Mouse (Mus musculus) intestine, postnatal 0 days (tissue): ENCODE measurements around the gene Ltv1. TPM values are rescaled to one million over a fixed set of nuclear protein-coding genes. Genes with fewer than 3 reads are reported as not detected.
A peak's percentile ranks its signal among the peaks of the same experiment; 100 is the strongest.
"Not testable (repeated sequence)": the region's sequence is repeated elsewhere in the genome, so short reads cannot be mapped to it uniquely, and the experiment has no call there.

Experiments
- ATAC-seq: fragments of 200-750 bp; cut with Nextera tagmentation; 2 replicates; pipeline ENCODE4 v1.8.0; 2017; ENCODE audit warnings: mild to moderate bottlenecking, moderate TSS enrichment, moderate library complexity
- H3K27ac ChIP-seq: fragments of 300-500 bp; sonication (generic); 2 replicates; pipeline ENCODE4 v1.5.1; 2014; ENCODE audit warnings: mild to moderate bottlenecking, low read depth, low read length, moderate library complexity
- H3K27me3 ChIP-seq: fragments of 300-500 bp; sonication (generic); replicated peaks from 2 replicates; pipeline ENCODE4 v1.6.1; 2014; ENCODE audit warnings: low read length, mixed read lengths; ENCODE audit not compliant: control insufficient read depth, insufficient read depth
- H3K36me3 ChIP-seq: fragments of 300-500 bp; sonication (generic); 2 replicates; pipeline ENCODE4 v1.6.1; 2014; ENCODE audit warnings: mild to moderate bottlenecking, moderate library complexity; ENCODE audit not compliant: control insufficient read depth, insufficient read depth
- H3K4me1 ChIP-seq: fragments of 300-500 bp; sonication (generic); replicated peaks from 2 replicates; pipeline ENCODE4 v1.6.1; 2014; ENCODE audit warnings: antibody characterized with exemption, low read length, mixed read lengths; ENCODE audit not compliant: control insufficient read depth, insufficient read depth
- H3K4me2 ChIP-seq: fragments of 300-500 bp; sonication (generic); replicated peaks from 2 replicates; pipeline ENCODE4 v1.6.1; 2014; ENCODE audit warnings: low read depth, mild to moderate bottlenecking, moderate library complexity
- H3K4me3 ChIP-seq: fragments of 300-500 bp; sonication (generic); 2 replicates; pipeline ENCODE4 v1.5.1; 2014; ENCODE audit warnings: low read depth, low read length
- H3K9ac ChIP-seq: fragments of 300-500 bp; sonication (generic); 2 replicates; pipeline ENCODE4 v1.6.1; 2014; ENCODE audit warnings: mild to moderate bottlenecking, low read depth, low read length
- H3K9me3 ChIP-seq: fragments of 300-500 bp; sonication (generic); 2 replicates; pipeline ENCODE4 v1.6.1; 2016; ENCODE audit warnings: mixed run types; ENCODE audit not compliant: control insufficient read depth
- CTCF ChIP-seq: sonication (generic); IDR thresholded peaks from 2 replicates; pipeline ENCODE4 v1.5.1; 2016; ENCODE audit warnings: low read depth, mild to moderate bottlenecking, control low read depth, antibody characterized with exemption, moderate library complexity
- WGBS: fragments of 180-500 bp; shearing (Covaris S2); extraction: QIAGEN DNeasy Blood & Tissue Kit; methylation state at CpG from one replicate; pipeline ENCODE4 v1.1.7; 2014; 5-methylcytosine and 5-hydroxymethylcytosine counted together
- polyA plus RNA-seq: library from polyadenylated mRNA; unstranded; fragments of >200 nt; fragmentation: Nextera tagmentation; extraction: Ambion mirVana; gene quantifications from 2 replicates; pipeline ENCODE4 v1.2.1, GENCODE M21; 2015

The Ltv1 gene
- polyA plus RNA-seq, 1 experiment from 2014 or later = 44.1 TPM

DNA sequence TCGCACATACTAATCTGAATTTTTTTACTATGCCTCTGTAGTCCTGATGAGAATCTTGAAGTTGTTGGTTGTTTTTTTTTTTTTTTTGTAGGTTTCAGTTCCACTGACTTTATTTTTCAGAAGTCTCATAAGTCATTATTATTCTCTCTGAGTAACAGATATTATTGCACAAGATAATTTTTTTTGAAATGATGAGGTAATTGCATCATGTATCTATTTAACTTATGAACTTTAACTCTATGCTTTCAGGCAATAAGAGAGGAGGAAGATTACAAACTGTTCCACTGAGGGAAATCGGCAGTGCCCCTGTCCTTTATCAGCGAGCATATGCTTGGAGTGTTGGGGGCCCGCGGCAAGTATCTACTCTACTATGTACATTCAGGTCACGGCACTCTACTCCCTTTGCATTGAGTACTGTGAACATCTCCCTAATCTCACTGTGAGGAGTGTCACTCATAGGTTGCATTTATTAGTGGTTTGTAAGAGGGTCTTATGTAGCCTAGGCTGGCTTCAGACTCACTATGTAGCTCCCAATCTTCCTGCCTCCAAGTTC lies 8.8 kb upstream of the Ltv1 start:
- 88% methylated on average over 6 of the region's 6 CpGs for whole genome bisulfite sequencing
- no peak overlapping the region for H3K9ac ChIP-seq
- H3K27ac ChIP-seq = no peak overlapping the region
- no peak overlapping the region for H3K4me3 ChIP-seq
- no peak overlapping the region for H3K4me2 ChIP-seq
- no peaks in the 10 kb centered on the region for H3K4me1 ChIP-seq
- H3K9me3 ChIP-seq = no peaks in the 10 kb centered on the region
- H3K36me3 ChIP-seq = no peaks in the 10 kb centered on the region
- no peak for TF ChIP-seq CTCF
- ATAC-seq = no peak
- no peaks in the 10 kb centered on the region for H3K27me3 ChIP-seq

DNA sequence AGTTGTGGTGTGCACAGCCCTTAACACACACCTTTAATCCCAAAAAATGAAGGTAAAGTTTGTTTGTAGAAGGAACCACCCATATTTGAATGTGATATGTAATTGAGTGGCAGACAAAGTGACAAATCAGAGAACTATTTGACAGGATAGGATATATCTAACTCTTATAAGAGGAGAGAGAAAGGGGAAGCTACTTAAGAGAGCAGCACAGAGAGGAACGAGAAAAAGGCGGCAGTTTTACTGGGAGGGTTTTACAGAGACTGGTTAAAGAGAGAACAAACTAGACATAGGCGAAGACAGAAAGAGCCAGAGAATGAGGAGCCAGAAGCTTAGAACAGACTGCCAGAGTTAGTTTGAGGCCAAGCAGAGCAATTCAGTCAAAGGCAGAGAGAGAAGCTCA lies 7.9 kb upstream of the Ltv1 start:
- no peaks in the 10 kb centered on the region for H3K27me3 ChIP-seq
- TF ChIP-seq CTCF = no peak
- no peak overlapping the region for H3K4me3 ChIP-seq
- H3K9ac ChIP-seq = no peak overlapping the region
- no peaks in the 10 kb centered on the region for H3K36me3 ChIP-seq
- H3K9me3 ChIP-seq = no peaks in the 10 kb centered on the region
- H3K4me1 ChIP-seq = no peaks in the 10 kb centered on the region
- WGBS = 91% methylated on average over 3 of the region's 3 CpGs
- no peak overlapping the region for H3K4me2 ChIP-seq
- no peak overlapping the region for H3K27ac ChIP-seq
- ATAC-seq = no peak

DNA sequence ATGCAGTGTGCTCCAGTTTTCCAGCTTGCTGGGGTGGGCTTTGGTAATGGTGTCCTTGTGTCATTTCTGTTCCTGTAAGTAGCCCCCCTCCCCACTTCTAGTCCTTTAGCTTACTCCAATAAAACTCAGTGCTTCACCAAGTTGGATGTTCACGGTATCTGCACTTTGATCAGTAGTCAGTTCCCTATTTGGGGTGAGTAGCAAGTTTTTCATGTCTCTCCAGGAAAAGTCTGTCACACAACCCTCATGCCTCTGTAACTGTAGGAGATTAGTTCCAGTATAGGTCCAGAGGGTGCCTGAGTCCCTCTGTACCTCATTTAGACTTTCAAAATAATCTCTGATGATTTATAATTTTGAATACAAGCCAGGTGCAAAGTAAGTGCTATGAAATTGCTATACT lies 6.3 kb upstream of the Ltv1 start:
- Histone ChIP-seq H3K27ac (no peak overlapping the region), H3K4me1 (no peaks in the 10 kb centered on the region), H3K9me3 (no peaks in the 10 kb centered on the region), H3K36me3 (no peaks in the 10 kb centered on the region), H3K4me2 (no peak overlapping the region), H3K4me3 (no peak overlapping the region), H3K9ac (no peak overlapping the region), H3K27me3 (no peaks in the 10 kb centered on the region)
- ATAC-seq = no peak
- TF ChIP-seq CTCF = no peak
- WGBS = 85% methylated on average over 1 of the region's 1 CpGs

DNA sequence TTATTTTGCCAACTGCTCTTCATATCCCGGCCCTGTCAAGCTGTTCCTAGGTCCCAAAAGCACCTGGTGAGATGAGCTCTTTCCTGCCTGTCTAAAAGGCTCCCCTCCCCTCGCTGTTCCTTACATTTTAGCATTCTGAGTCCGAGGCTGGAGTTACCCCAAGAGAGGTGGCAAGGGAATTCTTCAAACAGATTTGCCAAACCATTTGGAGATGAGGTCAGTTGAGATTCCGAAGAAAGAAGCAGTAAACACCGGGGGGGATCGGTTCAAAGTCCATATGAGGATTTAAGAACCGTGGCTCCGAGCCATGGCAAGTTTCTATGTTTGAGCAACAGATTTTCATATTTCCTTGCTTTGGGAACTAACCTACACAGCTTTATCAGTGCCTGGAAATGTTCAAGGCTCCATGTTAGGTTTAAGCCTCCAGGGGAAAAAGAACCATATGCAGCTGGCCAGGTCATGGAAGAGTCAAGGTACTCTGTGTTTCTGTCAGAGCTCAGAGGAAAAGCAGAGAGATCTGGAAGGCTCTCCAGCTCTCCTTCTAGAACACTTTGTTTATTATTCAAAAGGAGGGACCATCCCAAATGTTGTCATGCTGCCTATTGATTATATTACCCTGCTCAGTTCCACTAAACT lies 4.0 kb upstream of the Ltv1 start:
- Histone ChIP-seq H3K27me3 (no peaks in the 10 kb centered on the region), H3K27ac (no peak overlapping the region), H3K4me3 (no peak overlapping the region), H3K9ac (no peak overlapping the region), H3K4me1 (peaks cover 5% of the 10 kb centered on the region), H3K36me3 (no peaks in the 10 kb centered on the region), H3K4me2 (no peak overlapping the region), H3K9me3 (no peaks in the 10 kb centered on the region)
- no peak for ATAC-seq
- TF ChIP-seq CTCF = no peak
- whole genome bisulfite sequencing = 58% methylated on average over 8 of the region's 8 CpGs

DNA sequence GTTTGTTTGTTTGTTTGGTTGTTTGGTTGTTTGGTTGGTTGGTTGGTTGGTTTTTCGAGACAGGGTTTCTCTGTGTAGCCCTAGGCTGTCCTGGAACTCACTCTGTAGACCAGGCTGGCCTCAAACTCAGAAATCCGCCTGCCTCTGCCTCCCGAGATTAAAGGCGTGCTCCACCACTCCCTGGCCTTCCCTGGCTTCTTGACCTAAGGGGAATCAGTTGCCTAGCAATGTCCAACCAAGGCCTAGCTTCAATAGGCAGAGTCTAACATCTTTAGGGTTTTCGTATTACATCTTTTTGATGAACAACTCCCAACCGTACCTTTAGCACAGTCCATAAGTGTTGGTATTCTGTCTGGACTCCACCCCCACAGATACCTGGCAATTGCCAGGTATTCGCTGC lies 528 bp upstream of the Ltv1 start:
- H3K36me3 ChIP-seq, H3K27ac ChIP-seq, H3K27me3 ChIP-seq, H3K9me3 ChIP-seq, H3K9ac ChIP-seq, H3K4me1 ChIP-seq, ATAC-seq: not testable (repeated sequence)
- 84% methylated on average over 7 of the region's 7 CpGs for WGBS
- H3K4me3 ChIP-seq = peak overlapping the region; percentile 66; the same call in 1 of the 2 replicates
- H3K4me2 ChIP-seq = peak overlapping the region; percentile 86

DNA sequence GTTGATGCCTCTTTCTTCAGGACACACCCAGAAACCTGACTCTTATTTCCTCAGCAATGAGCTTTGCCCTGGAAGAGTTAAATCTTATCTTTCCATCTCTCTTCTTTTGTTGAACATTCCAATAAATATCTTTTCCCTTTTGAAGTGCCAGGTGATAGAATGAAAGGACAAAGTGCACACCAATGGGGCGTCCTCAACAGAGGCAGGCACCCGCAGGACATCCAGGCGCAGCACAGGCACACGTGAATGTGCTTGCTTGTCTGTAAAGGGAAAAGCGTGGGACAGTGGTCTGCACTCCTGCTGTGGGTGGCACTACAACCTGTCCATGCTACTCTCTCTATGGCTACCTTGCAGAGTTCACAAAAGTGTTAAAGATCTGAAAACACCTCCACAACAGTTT lies 3.1 kb downstream of the Ltv1 start:
- Histone ChIP-seq H3K9ac (no peak overlapping the region), H3K36me3 (peaks cover 22% of the 10 kb centered on the region), H3K27me3 (no peaks in the 10 kb centered on the region), H3K4me3 (no peak overlapping the region), H3K4me2 (no peak overlapping the region), H3K27ac (no peak overlapping the region), H3K9me3 (no peaks in the 10 kb centered on the region), H3K4me1 (peaks cover 5% of the 10 kb centered on the region)
- peak; percentile 68 for ATAC-seq
- no peak for TF ChIP-seq CTCF
- 45% methylated on average over 5 of the region's 5 CpGs for WGBS
